8 mouse cellular contexts compared by ENCODE assay signal in genomic region chrX:113298468-113298867, GRCm38 (mm10). TPM values are rescaled to one million over a fixed set of nuclear protein-coding genes. Genes with fewer than 3 reads are reported as not detected.
DNase-seq lines count a peak whose midpoint lies in the region; ATAC-seq and TF ChIP-seq lines count a peak whose summit lies in the region.

No protein-coding gene starts in this region.

- no peak for TF ChIP-seq POLR2A in lung, adult 2 months (IDR thresholded peaks at IDR 0.05; ENCODE audit: borderline replicate concordance, extremely low read depth, low read depth, low read length)

- H3K36me3 ChIP-seq in heart, embryonic 16.5 days (ENCODE audit: control insufficient read depth, insufficient read depth), result no peaks in the 10 kb centered on the region

- no peaks in the 10 kb centered on the region for H3K9me3 ChIP-seq in heart, embryonic 16.5 days (replicated peaks; ENCODE audit: control insufficient read depth, low read length)

- no peak for DNase-seq in lung, adult 2 months
- no peak for DNase-seq in lung, postnatal 14 days
- DNase-seq in embryo, embryonic 10.5 days (ENCODE audit: low spot score), result peak; percentile 22
- DNase-seq in adrenal gland, postnatal 4 days (ENCODE audit: low spot score in 2 of 2), result no peak
- DNase-seq in frontal cortex, postnatal 25 days (ENCODE audit: low spot score in 2 of 2), result no peak
- no peak for DNase-seq in left cerebral cortex, postnatal 25 days (ENCODE audit: low spot score in 2 of 2)

- H3K9ac ChIP-seq in heart, embryonic 16.5 days (ENCODE audit: low read length), result peak overlapping the region; percentile 39

- TF ChIP-seq CTCF in lung, adult 2 months (IDR thresholded peaks at IDR 0.05; ENCODE audit: insufficient read depth, low read length), result no peak

- H3K27ac ChIP-seq in heart, embryonic 16.5 days (ENCODE audit: low read length), result no peak overlapping the region

- ATAC-seq in heart, embryonic 16.5 days (replicated peaks; ENCODE audit: extremely low read depth, insufficient read depth, low FRiP score), result 0 out of 2 replicates have a peak, but pooled peaks have one; percentile 15
- peak; percentile 27 for ATAC-seq in megakaryocyte progenitor cell, adult 5-6 weeks (replicated peaks; ENCODE audit: poor library complexity)

- peak overlapping the region; percentile 81 for H3K4me2 ChIP-seq in heart, embryonic 16.5 days (ENCODE audit: low read depth, low read length)

- H3K4me3 ChIP-seq in lung, adult 2 months (replicated peaks; ENCODE audit: extremely low read depth, low read depth, low read length), result peak overlapping the region; percentile 47
- H3K4me3 ChIP-seq in heart, embryonic 16.5 days (ENCODE audit: low read length), result peak overlapping the region; percentile 58

- no peaks in the 10 kb centered on the region for H3K4me1 ChIP-seq in lung, adult 2 months (ENCODE audit: control insufficient read depth, insufficient read depth, low read length)
- H3K4me1 ChIP-seq in heart, embryonic 16.5 days (ENCODE audit: control insufficient read depth, insufficient read depth, low read length), result 0 out of 2 replicates have a peak, but pooled peaks cover 3% of the 10 kb centered on the region

- no peaks in the 10 kb centered on the region for H3K27me3 ChIP-seq in heart, embryonic 16.5 days (ENCODE audit: control insufficient read depth, insufficient read depth, low read length)

- intact Hi-C loops in left cerebral cortex, postnatal 25 days (cut with DNase I), result no loop called here

- WGBS in lung, adult 2 months, result 25% methylated on average over 19 of the region's 19 CpGs
- WGBS in heart, embryonic 16.5 days, result 23% methylated on average over 19 of the region's 19 CpGs

RNA-seq across cellular contexts. Expression of gene Dach2, which starts 1.2 kb away (rescaled TPM):
- polyA plus RNA-seq in lung, adult 2 months (2012; rRNA removed), result 0.03 TPM in 1 of 2 replicates, not detected in the other
- polyA plus RNA-seq in heart, embryonic 16.5 days (2015; fragmentation: Nextera tagmentation; extraction: Ambion mirVana), result 0.99 and 1.3 TPM in 2 replicates
- 1.1 and 1.6 TPM in 2 replicates for total RNA-seq in megakaryocyte progenitor cell, adult 5-6 weeks (2015)
- 0.54 and 2.9 TPM in 2 replicates for total RNA-seq in megakaryocyte progenitor cell, adult 5-6 weeks (2017)
- 1 to 10 TPM; 1.8 to 2.7 TPM for total RNA-seq in adrenal gland, postnatal 4 days (2021)
- 1 to 10 TPM in 1 of 2 experiments, under 1 TPM in 1; 0.34 to 1.0 TPM for total RNA-seq in left cerebral cortex, postnatal 25 days (2021)
